Mouse (Mus musculus) MN1 (cell line): ENCODE data around the gene Zfp276.
"Not testable (repeated sequence)": the region's sequence is repeated elsewhere in the genome, so short reads cannot be mapped to it uniquely, and the experiment has no call there.

ENCODE experiments used
- DNase-seq: peaks from one replicate; pipeline ENCODE4 v3.0.0-alpha.2; 2016; ENCODE audit warnings: low spot score

Zfp276 gene

GRCm38 (mm10) chr8:123245543-123245942, 8.5 kb upstream of the Zfp276 start:
- no peak for DNase-seq

GRCm38 (mm10) chr8:123247748-123248147, 6.2 kb upstream of the Zfp276 start:
- DNase-seq: no peak

- no peak for DNase-seq
Observed at GRCm38 (mm10) chr8:123248596-123248995, 5.4 kb upstream of the Zfp276 start.

- DNase-seq: no peak
Observed at GRCm38 (mm10) chr8:123250940-123251339, 3.1 kb upstream of the Zfp276 start.

- DNase-seq: no peak
Observed at GRCm38 (mm10) chr8:123252925-123253324, 1.1 kb upstream of the Zfp276 start.

- peak; percentile 81 for DNase-seq
Observed at GRCm38 (mm10) chr8:123253451-123254098, 420 bp upstream of the Zfp276 start.

- DNase-seq: peak; percentile 74
Observed at GRCm38 (mm10) chr8:123255170-123255569, 1.2 kb downstream of the Zfp276 start.

- no peak for DNase-seq
Observed at GRCm38 (mm10) chr8:123257114-123257513, 3.1 kb downstream of the Zfp276 start.

GRCm38 (mm10) chr8:123257593-123257992, 3.6 kb downstream of the Zfp276 start:
- not testable (repeated sequence) for DNase-seq

- DNase-seq: no peak
Observed at GRCm38 (mm10) chr8:123267926-123268656, 14.1 kb downstream of the Zfp276 start.

- DNase-seq: no peak
Observed at GRCm38 (mm10) chr8:123271147-123271546, 17.2 kb downstream of the Zfp276 start.

GRCm38 (mm10) chr8:123271901-123272300, 17.9 kb downstream of the Zfp276 start:
- no peak for DNase-seq

- DNase-seq: no peak
Observed at GRCm38 (mm10) chr8:123274447-123274846, 20.5 kb downstream of the Zfp276 start.

- no peak for DNase-seq
Observed at GRCm38 (mm10) chr8:123275096-123275495, 21.1 kb downstream of the Zfp276 start.

GRCm38 (mm10) chr8:123278445-123278844, 24.4 kb downstream of the Zfp276 start:
- no peak for DNase-seq

GRCm38 (mm10) chr8:123279828-123280227, 25.8 kb downstream of the Zfp276 start:
- no peak for DNase-seq

GRCm38 (mm10) chr8:123280302-123281094, 26.5 kb downstream of the Zfp276 start:
- DNase-seq: no peak

- not testable (repeated sequence) for DNase-seq
Observed at GRCm38 (mm10) chr8:123282994-123283393, 29.0 kb downstream of the Zfp276 start.

- peak; percentile 55 for DNase-seq
Observed at GRCm38 (mm10) chr8:123283991-123284390, 30.0 kb downstream of the Zfp276 start.

- DNase-seq: no peak
Observed at GRCm38 (mm10) chr8:123284493-123284892, 30.5 kb downstream of the Zfp276 start.

GRCm38 (mm10) chr8:123287362-123287761, 33.4 kb downstream of the Zfp276 start:
- DNase-seq: no peak

- DNase-seq: peak; percentile 27
Observed at GRCm38 (mm10) chr8:123290166-123290565, 36.2 kb downstream of the Zfp276 start.

- DNase-seq: no peak
Observed at GRCm38 (mm10) chr8:123290679-123291078, 36.7 kb downstream of the Zfp276 start.
